Mouse (Mus musculus) layer of hippocampus, adult 9-10 months (tissue): ENCODE results near the gene Adgrb3.

Experiments used
- DNase-seq: peaks from one replicate; pipeline ENCODE4 v3.0.0; 2022; ENCODE audit warnings: low spot score

Adgrb3 gene

DNA sequence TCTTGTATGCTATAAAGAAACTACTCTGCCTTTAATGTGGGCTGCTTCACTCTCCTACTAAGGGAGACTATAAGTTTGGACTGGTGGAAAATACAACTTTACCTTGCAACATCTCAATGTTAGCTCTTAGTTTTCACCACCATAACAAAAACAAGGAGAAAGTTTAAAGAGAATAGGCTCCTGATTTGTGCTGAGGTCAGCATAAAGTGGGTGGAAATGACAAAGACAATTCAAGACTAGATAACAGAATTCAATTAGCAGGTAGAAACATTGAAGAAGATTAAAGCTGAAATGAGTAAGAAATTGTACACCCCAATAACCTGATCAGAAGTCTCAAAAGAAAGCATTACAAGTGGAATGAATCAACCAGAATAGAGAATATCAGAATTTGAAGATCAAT is 578.9 kb downstream of the Adgrb3 start:
- no peak for DNase-seq

DNA sequence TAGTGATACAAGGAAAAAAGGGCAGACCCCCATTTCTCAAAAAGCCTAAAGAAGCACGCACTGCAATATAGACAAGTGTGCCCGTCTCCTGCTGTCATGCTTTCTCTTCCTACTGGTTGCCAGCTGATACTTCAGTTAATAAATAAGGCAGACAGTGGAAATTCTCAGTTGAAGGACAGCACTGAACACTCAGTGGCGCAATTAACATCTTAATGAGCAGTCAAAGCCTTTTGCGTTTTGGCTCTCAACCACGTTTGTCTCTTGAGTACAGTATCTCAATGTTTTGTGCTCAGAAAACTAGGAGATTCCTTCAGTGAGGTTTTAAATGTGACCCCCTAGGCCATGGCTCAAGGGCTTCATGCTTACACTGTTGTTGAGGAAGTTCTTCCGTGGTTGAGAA is 587.1 kb downstream of the Adgrb3 start:
- no peak for DNase-seq

DNA sequence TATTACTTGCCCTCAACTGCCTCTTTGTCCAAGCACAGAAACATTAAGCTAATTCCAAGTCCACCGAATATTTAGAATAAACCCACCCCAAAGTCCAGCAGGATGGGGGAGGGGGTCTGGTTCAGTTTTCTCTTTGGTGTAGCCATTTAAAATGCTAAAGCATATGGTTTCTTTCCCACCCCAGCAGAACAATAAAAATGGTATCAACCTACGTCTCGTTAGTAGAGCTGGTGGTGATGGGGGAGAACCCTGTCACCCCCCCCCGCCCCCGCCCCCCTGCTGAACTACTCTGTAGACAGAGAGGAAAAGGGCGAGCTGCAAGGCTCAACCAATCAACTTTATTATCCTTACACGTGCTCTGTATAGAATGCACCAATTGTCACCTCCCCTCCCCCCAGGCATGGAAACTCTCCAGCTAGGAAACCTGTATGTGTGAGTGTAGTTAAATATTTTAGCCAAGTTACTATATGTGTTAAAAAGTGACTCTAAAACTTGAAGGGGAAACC is 600.2 kb downstream of the Adgrb3 start:
- no peak for DNase-seq

DNA sequence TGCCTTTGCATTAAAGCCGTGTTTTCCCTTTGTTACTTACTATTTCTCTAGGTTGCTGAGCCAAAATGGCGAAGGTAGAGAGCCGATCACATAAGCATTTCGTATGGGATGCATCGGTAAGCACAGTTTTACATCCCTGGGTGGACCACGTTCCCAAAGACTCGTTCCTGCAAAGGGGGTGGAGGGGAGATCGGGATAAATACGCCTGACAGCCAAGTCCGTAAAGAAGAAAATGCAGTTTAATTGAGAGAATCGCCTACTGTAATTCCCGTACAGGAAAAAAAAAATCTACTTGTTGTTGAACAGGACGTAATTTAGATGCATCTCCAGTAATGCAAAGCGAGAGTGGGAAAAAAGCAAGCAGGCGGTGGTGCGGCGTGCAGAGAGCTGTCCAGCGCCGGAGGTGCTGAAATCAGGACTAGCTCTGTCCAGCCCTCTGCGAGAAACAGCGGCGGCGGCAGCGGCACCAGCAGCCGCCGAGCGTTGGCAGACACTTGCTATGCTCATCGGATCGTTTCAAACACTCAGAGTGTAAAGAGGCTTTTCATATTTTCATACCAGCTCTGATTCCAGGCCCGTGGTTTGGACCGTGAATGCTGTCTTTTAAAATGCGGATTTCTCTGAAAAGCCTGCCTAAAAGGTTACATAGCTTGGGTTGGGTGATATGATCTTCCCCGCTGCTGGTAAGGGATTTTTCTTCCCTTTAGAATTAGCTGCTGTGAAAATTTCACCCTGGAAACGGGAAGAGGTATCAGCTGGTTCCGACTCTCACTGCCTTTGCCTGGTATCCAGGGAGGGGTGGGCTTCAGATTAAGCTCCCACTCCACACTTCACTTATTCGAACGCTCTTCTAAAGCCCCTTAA is 600.9 kb downstream of the Adgrb3 start:
- DNase-seq: peak; percentile 45

DNA sequence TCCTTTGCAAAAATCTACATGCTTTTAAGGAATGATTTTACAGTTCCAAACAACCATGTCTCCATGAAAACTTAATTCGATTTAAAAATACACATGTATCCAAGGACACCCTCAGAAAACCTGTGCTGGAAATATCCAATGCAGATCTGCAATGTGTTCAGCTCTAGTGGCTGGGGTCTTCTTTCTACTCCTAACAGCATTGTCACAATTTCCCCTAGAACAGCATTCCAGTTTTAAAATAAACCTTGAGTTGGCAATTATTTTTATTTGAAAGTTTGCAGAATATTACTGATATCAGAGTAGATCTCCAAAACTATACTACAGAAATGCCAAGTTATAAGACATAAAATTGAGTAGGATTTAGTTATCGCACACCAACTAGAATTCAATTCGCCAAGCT is 601.6 kb downstream of the Adgrb3 start:
- DNase-seq: no peak

DNA sequence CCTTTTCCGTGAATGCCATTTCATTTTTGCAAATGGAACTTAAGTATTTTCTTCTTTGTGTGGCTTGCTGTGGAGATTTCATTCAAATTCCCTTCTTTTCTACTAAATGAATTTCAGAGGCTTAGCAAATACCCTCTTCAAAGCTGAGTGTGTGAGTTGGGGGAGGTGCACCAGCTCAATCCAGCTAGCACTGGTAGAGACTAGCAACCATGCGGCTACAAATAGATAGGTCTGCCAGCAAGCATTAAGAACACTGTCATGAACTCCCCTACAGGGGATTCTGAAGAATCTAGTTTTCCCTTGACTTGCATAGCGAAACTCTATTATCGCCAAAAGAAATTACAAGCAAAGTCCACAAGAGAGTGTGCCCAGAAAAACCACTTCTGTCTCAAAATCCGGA is 624.9 kb downstream of the Adgrb3 start:
- no peak for DNase-seq

DNA sequence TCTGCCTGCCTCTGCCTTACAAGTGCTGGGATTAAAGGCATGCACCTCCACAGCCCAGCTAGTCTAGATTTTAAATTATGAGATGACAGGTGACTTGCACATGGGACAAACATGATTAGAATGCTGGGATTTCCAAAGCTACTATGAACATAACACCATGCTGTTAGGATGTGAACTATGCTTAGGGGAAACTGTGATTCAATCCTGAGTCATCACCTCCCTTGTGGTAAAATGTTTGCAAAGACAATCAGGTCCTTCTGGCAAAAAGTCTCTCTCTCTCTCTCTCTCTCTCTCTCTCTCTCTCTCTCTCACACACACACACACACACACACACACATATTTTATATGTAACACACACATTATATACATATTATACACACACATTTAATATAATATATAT is 630.1 kb downstream of the Adgrb3 start:
- no peak for DNase-seq

DNA sequence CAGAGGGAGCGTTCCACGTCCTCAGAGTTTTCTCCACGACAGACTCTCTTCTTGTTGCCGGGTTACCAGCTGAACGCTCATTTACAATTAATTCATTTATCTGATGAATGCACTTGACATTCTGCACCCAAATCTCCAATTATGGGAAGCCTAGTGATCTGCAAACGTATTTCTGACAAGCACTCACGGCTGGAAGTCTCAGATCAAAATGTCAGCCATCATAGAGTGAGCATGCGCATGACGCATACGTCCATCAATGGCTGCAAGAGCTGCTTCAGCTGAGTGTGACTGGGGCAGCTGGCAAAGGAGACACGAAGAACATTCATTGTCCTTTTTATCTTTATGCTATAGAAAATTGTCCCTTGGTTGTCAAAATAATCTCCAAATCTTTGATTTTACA is 637.5 kb downstream of the Adgrb3 start:
- no peak for DNase-seq

DNA sequence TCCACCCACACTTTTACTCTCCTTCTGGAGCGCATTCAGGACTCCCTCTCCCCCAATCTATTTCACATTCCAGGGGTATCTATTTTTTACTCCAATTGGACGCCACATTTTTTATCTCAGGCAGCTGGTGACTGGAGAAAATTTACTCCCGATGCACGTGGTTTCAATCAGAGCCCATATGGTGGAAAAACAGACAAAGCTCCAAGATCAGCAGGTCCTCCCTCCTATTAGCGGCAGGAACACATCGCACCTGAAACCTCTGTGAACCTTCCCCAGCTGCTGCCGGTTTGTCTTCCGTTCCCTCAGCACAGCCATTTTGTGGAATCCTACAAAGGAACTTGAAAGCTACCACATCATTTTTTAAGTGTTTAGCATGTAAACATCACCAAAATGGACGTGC is 640.2 kb downstream of the Adgrb3 start:
- no peak for DNase-seq

DNA sequence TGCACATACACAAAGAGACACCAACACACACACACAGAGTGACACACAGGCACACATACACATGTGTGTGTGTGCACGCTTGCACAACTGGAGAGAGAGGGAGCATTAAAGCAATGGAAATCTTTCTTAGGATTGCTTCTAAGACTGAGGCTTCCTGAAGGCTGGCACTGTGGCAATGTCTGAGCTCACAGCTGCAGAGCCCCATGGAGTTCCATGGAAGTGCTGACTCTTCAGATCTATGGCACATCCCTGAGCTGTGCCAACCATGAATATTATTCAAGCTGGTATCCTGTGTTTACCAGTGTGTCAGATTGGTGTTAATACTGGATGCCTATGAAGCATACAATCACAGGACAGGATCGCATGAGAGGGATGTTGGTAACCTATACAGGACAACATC is 643.6 kb downstream of the Adgrb3 start:
- no peak for DNase-seq

DNA sequence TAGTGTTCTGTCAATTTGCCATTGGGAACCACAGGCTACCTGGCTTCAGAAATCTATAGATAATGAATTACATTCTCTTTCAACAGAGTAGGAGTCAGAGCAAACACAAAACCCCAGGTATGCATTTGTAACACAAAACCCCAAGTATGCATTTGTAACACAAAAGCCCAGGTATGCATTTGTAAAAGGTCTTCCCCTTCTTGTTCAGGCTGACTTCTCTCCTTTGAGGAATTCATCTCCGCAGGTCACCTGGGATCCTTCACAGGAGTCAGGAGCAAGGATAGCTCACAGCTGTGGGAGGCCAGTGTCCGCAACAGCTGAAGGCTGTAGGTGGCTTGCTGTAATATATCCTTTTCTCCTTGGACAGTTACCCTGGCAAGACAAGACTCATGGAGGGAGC is 647.6 kb downstream of the Adgrb3 start:
- DNase-seq: no peak

DNA sequence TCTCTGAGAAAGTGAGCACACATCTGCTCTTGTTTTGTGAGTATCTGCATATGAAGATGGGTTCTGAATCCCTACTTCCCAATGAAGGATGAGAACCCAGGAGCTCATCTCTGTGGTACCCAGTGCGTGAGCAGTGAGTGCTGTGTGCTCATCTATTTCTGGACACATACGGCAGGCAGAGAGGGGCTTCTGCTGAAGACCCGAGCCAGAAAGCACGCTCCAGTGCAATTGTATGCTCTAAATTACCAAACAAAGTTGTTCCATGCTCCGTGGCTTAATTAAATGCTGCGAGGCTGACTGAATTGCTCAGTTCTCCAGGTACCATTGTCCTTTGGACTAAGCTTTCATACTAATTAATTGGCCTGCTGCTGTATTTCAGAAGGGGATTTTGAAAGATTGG is 648.9 kb downstream of the Adgrb3 start:
- DNase-seq: no peak

DNA sequence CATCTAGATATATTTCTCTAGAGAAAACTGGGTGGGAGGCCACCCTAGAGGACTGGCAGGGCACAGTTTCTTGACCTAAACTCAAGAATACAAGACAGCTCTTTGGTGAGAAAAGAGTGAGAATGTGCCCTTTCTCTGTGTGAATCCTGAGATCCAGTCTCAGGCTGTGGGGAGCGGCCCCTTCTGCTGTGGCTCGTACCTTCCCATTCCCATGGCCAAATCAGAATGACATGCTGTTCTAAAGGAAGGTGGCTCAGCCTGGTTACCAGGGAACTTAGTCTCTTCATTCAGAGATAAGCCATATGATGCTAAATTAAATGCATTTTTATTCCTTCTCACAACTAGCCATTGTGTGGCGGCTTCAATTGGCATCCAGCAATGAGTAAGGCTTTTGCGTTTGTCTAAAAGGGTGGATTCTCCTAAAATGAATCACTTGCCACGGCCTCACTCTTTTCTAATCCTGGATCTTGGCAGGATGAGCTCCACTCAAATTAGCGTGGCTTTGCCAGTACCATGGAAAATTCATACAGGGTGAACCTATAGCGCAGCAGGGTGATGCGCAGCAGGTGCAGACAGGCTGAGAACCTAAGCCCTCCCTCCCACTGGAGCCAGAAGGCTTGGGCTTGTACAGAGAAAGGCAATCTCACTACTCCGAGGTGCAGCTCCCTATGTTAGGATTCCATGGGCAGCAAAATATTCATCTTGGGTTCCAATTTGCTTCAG is 649.5 kb downstream of the Adgrb3 start:
- no peak for DNase-seq

DNA sequence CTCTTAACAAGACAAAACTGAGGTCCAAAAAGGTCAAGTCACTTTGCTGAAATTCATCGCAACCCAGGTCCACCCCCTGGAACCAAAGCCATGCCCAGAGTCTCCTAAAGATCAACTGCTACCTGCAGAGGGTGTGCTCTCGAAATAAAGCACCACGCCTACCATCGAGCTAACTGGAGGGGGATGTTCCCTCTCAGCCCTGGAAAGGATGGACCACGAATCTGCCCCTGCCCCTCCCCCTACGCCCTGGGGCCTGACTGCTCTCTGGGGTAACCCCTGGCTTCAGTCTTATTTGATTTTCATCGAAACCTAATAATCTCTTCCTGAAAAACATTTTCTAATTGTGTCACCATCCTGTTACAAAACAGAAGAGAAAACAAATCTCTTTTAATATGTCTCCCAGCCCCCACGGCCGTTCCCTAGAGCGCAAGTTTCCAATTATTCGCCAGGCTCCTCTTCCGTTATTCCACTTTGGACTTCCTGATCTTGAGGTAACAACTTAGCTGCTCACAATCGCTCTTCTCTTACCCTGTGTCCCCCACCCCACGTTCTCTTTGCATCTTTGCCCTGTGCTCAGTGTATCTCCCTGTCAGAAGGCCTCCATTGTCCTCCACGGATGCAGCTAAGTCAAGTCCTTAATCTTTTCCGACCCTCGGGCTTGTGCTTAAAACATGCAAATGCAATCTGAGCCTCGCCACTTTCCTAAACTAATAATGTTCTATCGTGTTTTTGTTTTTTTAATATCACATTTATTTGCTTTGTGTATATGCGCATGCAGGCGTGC is 651.0 kb downstream of the Adgrb3 start:
- DNase-seq: no peak

DNA sequence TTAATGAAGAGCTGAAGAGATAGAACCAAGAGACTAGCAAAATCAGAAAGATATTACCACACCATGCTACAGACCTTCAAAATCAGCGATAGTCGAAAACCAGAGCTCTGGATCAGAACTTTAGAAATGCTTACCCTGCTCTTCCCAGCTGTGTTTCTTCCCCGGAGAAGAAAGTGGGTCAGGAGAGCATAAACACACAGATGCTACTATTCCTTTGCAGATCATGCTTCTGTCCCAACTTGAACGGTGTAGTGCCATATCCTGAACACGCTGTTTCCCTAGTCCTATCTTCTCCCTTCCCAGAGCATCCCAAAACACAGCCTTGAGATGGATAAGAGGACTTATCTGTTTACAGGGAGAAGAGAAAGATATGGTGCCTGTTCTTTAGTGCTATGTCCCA is 662.4 kb downstream of the Adgrb3 start:
- no peak for DNase-seq

DNA sequence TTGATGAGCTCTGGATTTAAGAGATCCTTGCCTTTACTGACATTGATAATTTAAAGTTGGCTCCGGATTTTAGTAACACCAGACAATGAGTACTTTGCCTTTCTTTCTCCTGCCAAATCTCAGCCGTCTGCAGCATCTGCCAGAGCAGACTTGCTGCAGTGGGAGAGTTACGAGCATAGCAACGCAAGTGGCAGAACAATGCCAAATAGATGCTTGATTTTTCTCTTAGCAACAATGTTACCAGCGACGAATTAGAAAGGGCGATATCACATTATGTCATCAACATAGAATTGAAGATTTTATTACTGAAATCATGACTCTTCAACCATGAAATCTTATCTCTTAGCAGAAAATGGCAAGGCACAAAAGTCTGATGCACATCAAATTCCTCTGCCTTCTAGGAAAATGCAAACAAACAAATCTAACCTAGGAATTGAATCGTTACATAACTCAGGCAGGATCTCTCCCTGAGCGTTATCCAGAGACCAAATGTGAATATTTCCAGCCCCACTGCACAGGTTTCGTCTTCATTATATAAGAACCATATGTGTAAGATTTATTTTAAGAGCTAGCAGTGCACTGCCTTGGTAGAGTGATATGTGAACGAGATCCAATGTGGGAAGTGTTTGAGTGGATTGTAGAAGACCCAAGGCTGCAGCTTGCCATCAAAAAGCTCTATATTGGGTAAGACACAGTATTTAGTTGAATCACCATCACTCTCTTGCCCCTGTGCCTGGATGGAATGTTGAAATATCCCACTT is 663.3 kb downstream of the Adgrb3 start:
- DNase-seq: peak; percentile 42

DNA sequence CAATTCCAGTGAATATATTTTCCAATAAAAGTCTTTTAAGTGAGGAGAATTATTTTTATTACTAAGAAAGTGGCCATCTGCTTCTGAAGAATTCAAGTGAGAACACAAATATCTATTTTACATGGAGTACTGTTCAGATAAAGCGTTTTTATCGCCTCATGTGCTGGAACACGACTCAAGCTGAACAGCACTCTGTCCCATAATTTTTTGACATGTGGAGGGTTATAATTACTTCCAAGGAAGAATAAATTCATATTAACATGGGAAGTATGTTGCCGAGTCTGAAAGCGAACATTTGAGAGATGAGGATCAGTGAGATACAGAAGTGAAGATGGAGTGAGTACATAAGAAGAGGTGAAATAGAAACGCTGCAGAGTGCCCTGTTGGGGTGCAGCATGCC is 665.9 kb downstream of the Adgrb3 start:
- DNase-seq: peak; percentile 45

DNA sequence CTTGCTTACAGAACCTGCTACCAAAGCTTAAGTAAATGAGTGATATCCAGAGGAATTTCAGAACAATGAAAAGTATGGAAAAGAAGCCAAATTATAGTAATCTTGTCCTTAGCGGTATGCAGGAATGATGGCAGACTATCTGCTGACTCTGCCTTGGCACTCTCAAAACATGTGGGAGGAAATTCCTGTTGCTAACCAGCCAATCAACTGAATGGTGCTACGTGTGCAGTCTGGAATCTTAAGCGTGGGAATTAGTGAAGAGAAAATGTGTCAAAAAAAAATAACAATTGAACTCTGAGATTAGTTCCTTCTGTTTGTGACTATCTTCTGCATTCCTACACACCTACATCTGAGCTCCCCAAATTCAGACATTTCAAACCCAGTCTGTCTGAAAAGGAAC is 683.3 kb downstream of the Adgrb3 start:
- no peak for DNase-seq

DNA sequence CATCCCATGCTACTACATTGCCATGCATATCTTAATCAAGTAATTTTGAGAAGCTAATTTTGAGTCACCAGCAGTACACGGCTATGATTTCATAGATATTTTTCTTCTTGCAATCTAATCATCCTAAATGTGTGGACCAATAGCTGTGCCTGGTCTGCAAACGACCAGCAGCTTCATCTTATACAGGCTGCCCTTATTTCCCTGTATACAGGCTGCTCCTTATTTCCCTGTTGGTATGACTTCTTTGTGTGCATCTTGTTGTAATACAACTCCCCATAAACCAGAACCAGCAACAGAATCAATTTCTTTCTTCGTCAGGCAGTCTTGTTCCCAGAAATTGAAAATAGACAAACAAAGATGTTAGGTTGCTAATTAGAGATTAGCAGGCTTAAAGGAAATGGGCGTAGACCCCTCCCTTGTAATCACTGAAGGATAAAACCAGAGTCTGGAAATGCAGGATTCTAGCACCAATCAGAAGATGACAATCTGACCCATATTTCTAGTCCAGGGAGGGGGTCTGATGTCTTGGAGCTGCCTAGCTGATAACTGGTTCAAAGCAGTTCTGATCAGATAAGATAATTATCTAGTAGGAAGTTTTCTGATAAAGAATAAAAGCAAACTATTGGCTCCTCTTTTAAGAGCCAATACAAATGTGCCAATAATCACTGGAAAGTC is 697.2 kb downstream of the Adgrb3 start:
- no peak for DNase-seq

DNA sequence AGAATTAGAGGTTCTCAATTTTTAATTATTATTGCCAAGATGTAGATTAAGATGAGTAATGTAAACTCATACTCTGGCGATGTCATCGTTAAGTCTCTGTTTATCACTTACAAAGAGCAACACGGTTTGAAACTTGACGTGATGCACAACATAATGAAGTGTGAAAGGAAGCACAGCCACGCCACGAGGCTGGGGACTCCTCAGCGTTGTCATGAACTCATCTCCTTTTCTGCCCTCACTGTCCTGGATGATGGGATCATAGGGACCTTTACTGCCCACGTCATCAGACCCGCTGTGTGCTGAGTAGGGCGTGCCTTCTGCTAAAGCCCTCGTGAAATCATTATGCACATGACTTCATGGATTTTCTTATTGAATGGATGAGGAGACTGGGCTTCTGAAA is 714.0 kb downstream of the Adgrb3 start:
- no peak for DNase-seq

DNA sequence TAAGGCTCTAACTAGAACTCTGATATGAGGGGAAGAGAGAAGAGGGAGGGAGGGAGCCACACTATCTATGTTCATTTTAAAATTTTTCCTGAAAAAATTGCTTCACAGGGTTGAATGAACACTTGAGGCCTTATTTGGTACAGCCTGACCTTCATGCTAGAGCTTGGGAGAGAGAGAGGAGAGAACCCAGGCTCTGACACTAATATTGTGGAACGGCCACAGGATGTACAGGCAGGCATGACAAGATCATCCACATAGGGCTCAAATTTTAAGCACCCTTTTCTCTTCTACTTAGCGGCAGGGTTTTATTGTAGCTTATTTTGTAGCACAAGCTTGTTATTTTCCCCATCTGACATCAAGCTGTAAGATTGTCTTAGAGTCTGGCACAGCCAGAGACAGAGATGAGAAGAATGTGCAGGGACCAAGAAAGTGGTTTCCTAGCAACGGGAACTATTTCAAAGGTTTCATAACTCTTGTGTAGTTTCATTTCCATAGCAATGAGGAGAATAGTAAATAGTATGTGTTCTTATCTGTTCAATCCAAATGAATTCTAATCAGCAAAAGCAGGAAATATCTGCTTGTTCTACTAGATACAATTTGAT is 721.9 kb downstream of the Adgrb3 start:
- peak; percentile 39 for DNase-seq
